Mouse (Mus musculus) gastrocnemius, postnatal 25 days (tissue): ENCODE data around the gene Nup210l. TPM values are rescaled to one million over a fixed set of nuclear protein-coding genes. Genes with fewer than 3 reads are reported as not detected.

ENCODE experiments used
- DNase-seq: peaks from one replicate; pipeline ENCODE4 v3.0.0; 2022
- total RNA-seq, 2 experiments: library from RNA; stranded (reverse); gene quantifications; 1 replicate in 1 of 2; 2 replicates in 1 of 2; pipeline ENCODE4 v1.2.3; 2021

Nup210l gene
- total RNA-seq, 2 experiments from 2014 or later, result 0.05 to 0.08 TPM

DNA sequence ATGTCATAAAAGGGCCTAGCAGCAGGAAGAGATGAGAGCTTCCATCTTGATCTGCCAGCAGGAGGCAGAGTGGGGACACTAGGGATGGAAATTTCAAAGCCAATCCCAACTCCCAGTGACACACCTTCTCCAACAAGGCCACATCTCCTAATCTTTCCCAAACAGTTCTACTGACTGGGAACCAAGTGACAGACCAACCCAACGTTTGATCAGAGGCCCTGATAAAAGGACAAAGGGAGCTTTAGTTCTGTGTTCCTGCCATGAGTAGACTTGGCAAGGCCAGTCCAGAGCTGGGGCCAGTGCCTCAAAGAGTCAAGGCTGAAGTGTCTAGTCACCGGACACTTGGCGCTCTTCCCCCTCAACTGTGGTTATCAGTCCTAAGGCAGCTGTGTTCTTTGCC, 57.6 kb downstream of the Nup210l start:
- no peak for DNase-seq

DNA sequence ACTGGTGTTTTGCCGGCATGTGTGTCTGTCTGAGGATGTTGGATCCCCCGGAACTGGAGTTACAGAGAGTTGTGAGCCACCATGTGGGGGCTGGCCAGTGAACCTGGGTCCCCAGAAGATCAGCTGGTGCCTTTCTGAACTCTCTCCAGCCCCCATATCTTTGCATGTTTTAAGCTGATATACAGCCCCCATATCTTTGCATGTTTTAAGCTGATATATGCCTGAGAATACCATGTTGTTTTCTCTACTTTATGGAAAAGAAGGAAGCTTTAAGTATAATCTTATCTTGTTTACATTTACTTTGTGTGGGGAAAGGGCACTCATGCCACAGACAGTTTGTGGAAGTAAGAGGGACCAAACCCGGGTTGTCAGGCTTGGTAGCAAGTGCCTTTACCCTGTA, 75.6 kb downstream of the Nup210l start:
- DNase-seq, result no peak

DNA sequence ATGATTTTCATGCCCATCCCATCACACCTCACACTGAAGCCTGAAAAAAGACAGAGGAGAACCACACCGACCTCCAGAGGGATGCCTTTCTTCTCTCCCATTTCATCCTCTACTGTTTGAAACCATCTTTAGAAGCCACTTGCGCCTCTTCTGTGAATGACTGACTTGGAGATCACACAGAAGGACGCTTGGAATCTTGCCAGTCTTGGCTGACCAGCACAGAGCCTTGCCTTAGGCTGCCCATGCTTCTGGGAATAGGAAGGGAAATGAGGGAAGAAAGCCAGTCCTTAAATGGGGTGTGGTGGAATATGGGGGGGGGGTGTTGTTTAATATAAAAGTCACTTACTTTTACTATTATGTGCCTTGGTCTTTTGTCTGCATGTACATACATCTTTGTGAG, 79.6 kb downstream of the Nup210l start:
- no peak for DNase-seq

DNA sequence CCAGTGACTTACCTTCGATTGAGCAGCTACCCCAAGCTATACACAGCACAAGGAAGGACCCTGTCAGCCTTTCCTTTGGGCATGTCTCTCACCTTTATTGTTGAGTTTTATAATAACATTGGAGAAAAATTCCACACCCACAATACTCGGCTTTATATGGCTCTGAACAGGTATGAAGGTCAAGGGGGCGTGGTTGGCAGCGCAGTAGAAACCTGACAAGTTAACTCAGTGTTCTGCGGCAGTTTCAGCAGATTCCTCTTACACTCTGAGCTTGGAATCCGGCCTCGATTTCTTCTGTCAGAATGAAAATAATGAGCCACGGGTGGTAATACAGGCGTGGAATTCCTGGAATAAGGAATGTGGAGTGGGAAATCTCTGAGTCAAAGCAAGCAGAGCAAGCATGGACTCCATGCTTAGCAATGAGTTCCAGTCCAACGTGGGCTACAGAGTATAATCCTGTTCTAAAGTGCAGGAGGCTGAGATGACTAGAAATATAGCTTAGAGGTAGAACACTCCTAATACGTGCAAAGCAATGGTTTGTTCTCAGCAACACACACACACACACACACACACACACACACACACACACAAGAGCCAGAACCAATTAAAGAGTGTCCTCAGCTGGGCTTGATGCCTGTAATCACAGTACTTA, 87.1 kb downstream of the Nup210l start:
- no peak for DNase-seq

DNA sequence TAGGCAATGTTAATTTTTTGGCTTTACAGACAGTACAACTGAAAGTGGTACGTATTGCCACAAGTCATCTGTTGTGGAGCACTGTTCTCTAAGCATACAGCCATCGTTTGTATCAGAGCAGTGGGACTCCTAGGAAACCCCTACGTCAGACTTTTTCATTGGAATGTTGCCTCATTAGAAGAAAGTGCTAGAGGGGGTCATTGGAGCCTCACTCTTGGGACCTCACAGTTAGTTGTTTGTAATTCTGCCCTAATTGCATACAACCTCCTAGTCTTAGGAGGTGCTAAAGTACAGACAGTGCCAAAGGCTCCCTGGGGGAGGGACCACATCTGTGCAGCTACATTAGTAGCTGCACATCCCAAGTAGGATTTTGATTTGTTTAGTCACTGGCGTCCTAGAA, 90.8 kb downstream of the Nup210l start:
- no peak for DNase-seq

DNA sequence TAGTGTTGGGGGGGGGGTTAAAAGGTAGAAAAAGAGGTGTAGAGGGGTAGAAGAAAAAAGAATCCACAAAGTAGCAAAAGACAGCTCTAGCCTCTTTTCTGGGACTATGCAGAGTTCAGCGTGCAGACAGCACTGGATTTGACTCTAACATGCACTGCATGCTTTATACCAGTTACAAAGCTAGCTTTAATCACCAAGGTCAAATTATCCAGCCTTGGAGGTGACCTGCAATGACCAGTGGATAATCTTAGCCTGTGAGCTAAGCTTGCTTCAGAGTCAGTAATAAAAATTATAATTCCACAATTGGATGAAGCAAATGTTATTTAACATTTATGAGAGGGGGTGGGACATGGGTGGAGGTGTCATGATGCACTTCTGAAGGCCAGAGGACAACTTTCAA, 91.7 kb downstream of the Nup210l start:
- no peak for DNase-seq

DNA sequence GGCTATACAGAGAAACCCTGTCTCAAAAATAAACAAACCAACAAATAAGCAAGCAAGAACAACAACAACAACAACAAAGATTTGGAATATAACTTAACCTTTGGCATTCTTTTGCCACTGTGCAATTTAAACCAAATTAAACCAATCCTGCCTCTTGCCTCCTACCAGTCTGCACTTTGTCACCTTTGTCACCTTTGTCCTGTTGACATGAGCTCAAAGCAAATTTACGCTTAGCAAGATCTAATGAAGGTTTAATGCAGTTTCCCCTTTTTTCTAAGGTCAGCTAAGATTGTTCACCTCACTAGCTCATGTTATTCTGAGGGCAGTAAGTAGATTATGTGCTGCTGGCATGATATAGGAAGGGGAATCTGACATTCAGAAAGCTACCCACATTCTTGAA, 93.6 kb downstream of the Nup210l start:
- DNase-seq, result no peak

DNA sequence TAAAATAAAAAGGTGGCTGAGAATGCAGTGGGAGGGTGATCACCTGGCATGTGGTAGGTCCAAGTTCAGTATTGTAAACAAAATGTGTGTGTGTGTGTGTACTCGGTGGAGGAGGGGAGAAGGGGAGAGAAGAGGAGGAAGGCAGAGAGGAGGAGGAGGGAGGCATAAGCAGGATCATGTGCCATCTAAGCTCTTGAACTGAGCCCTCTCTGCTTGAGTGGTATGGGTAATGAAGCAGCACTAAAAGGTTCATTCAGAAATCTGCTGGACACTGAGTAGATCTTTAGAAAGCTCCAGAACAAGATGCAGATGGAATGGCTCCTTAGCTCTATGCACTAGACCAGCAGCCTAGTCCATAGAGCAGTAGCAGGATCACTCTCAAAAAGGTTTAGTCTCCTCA, 99.0 kb downstream of the Nup210l start:
- DNase-seq, result no peak

DNA sequence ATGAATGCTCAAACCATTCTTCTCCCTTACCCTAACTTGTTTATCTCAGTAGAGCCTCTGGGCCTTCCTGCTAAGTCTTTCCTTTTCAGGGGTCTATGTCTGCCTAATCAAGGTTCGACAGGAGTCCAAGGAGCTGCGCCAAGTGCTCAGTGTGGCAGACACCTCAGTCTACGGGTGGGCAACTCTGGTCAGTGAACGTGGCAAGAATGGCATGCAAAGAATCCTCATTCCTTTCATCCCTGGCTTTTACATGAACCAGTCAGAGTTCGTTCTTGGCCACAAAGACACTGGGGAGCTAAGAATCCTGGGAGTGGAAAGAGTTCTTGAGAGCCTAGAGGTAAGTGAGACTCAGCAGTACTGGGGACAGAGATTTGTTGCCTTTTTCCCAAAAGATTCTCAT, 99.7 kb downstream of the Nup210l start:
- DNase-seq, result no peak

DNA sequence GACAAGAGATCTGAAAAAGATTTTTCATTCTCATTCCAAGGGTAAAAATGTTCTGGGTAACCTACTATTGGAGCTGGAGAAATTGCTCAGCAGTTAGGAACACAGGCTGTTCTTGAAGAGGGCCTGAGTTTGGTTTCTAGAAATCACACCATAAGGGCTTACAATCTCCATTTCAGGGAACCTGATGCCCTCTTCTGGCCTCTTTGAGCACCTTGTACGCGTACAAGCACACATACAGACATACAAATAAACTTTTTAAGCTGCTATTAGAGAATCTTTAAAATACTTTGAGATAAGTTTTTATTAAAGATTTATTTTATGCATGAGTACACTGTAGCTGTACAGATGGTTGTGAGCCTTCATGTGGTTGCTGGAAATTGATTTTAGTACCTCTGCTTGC, 100.7 kb downstream of the Nup210l start:
- DNase-seq, result no peak

DNA sequence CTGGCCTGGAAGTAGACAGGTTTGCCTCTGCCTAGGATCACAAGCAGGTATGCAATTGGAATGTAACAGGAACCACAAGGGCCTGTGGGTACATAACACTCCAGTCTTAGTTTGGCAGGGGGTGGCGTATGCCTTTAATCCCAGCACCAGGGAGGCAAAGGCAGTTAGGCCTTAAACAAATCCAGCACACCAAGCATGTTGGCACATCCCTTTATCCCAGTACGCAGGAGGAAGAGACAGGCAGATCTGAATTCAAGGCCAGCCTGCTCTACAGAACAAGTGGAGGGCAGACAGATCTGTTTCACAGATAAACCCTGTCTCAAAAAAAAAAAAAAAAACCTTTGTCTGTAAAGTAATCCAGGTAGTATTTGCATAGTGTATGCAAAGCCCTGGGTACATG, 104.7 kb downstream of the Nup210l start:
- no peak for DNase-seq

DNA sequence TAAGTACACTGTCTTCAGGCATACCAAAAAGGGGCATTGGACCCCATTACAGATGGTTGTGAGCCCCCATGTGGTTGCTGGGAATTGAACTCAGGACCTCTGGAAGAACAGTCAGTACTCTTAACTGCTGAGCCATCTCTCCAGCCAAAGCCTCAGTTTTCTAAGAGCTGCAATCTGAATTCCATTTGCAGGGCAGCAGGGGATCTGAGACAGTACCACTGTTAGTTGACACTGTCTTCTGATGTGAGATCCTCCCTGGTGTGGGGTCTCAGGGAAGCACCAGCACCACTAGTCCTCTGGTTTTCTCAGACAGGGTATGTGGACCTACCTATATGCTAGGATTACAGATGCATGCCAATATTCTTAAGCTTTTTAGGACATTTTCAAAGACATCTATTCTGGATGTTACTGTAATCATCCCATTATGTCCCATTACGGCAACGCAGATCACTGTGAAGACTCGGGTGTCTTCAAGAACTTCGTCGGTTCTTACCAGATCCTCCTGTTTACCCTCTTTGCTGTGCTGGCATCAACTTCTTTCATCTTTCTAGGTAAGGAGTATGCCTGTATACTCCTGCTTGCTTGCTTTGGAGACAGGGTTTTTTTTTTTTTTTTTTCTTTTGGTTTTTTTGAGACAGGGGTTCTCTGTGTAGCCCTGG, 106.1 kb downstream of the Nup210l start:
- DNase-seq, result no peak

DNA sequence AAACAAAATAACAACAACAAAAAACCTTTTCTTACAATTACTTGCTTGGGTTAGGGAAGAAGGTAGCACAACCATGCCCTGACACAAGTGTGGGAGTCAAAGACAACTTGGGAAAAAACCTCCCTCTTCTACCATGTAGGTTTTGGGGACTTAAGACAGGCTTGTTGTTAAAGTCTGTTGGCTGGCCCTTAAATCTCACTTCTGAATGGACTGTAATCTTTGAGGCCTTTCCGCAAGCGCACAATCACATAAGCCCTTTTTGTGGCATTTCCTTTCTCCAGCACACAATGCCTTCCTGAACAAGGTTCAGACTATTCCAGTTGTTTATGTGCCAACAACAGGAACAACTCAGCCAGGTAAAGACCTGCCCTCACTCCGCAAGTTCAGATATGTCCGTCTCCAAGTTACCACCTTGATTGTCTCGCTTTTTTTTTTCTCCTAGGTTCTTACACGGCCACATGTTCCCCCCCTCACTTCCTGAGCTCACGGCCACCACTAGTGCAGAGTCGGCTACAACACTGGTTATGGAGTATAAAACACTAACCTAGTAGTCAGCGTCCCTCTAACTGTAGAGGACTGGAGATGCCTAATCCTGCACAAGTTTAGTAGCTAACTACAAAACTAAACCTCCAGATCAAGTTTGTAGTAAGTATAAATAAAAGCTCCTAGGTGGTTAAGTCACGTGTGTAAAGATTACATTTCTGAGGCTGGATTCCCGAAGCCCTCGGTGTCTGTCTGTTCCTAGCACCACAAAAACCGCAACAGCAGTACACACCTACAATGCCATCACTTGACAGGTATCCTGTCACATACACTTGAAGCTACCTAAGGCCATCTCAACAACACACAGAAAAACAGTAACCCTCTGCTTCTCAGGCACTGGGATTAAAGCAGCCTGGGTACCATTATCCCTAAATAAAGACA, 107.8 kb downstream of the Nup210l start:
- DNase-seq, result no peak

DNA sequence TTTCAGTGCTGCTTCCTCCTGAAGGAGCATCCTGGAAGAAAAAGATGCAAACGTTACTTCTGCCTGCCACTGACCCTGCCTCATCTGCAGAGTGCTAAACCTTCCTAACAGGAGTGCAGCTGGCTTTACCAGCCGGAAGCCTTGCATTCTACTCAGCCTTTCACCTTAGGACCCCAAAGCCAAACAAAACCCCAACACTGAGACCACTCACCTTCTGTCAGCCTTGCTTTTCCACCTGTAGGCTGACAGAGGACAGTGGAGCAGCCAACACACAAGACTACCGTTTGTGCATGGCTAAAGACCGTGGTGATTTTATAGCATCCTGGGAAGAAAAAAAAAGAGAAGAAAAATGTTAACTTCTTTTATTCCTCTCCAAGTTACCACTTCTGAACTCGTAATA, 108.8 kb downstream of the Nup210l start:
- DNase-seq, result no peak

DNA sequence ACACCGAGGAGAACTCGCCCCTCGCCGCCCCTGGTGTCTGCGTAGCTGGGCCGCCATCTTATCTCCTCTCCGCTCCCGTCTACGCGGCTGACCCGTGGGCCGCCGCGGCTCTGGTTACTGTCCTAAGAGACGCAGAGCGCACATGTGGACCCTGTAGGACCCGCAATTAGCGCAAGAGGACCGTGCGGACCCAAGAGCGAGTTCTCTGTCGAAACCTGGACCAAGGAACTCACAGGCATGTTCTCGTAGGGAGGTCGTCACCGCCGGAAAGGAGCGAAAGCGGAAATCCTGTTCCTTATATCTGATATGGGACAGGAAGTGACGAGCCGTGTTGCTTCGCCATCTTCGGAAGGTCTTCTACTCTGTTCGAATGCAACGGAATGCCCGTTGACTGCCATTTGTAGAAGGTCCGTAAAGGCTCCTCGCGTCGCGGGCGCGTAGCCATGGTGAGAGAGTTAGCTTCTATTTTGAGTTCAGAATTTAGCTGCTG, 109.5 kb downstream of the Nup210l start, which contains the start of the genes Rps27 and Rab13:
Gene Rps27 (minus strand): TSS at position 275 of the 490 bp plus-strand sequence.
Gene Rab13 (plus strand): TSS at position 319 of the 490 bp plus-strand sequence.
- peak; percentile 85 for DNase-seq

DNA sequence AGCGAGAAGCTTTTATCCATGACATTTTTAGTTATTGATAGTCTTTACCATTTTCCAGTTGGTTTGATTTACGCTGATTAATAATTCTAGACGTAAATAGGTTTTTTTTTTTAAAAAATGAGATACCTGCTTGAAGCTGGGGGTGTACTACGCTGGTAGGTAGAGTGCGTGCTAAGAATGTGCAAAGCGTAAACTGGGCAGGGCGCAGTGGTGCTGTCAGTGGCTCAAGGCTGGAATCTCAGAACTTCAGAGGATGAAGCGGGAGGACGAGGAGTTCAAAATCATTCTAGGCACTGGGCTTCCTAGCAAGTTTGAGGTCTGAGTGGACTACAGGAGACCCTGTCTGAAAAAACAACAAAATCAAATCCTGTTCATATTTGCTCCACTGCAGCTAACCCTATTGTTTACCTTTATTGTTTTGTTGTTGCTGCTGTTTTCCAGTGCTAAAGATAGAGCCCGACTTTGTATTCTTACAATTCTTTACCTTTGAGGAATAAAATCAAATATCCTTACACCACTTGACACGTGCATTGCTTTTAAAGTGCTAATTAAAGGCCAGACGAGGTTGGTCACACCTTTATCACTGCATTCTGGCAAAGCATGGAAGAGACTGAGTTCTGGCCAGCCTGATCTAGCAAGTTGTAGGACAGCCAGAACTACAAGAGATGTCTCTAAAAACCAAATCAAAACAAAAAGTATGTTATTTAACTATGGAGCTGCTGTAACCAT, 110.2 kb downstream of the Nup210l start:
- DNase-seq, result no peak

DNA sequence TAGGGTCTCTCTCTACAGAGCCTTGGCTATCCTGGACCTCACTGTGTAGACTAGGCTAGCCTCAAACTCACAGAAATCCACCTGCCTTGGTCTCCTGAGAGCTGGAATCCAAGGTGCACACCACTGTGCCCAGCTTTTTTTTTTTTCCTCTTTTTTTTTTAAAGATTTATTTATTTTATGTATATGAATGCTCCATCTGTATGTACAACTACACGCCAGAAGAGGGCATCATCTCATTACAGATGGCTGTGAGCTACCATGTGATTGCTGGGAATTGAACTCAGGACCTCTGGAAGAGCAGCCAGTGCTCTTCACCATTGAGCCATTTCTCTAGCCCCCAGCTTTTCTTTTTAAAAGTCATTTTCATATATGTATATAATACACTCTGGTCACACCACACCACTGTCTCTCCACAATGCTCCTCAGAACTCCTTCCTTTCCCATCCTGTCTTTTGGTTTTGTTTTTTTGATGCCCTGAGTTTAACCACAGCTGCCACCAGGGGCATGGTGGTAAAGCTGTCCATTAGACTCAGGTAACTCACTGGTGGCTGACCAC, 112.0 kb downstream of the Nup210l start:
- no peak for DNase-seq

DNA sequence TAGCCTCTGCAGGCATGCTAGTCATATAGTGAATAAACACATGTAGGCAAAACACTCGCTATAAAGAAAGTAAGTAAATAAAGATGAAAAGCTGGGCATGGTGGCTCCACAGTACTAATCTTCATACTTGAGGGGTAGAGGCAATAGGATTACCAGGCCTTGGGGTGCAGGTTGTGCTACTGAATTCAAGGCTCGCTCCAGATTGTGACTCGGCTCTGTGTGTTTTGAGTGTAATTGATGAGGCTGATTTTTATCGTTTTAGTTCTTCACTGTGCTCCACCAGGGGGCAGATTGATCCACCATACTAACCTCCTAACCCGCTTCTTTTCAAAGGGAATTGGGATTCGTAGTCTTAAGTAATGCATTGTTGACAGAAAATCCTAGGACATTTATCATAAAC, 116.2 kb downstream of the Nup210l start:
- no peak for DNase-seq

DNA sequence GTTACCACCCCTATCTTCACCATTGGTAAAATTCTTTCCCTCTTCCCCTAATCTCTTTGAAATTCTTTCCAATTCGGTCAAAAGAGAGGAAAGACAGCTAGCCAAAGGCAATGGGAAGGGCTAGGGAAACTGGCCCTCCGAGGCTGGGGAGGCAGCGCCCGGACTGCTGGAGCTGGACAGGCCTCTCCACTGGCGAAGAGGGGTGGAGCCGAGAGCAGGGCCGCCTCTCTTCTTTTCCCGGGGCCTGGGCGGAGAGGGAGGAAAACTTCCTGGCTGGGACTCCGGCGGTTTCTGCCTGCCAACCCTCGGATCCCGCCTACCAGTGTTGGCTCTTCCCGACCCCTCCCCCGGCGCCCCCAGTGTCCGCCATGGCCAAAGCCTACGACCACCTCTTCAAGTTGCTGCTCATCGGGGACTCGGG, 116.6 kb downstream of the Nup210l start:
- DNase-seq, result peak; percentile 80

DNA sequence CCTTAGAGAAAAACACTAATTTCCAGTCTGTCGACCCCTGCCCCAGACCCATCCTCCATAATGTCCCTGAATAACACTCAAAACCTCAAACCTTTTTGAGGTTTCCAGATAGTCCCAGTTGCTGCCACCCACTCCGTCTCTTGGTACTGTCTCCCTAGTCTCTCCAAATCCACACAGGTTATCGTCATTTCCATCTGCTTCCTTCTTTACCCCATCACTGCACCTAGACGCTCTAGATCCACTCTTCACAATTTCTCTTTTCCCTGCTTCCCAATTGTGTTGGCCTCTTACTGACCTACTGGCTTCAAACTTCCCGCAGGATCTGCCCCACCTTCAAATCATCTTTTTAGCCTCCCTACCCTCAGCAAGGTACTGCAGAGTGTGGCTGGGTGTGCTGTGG, 117.2 kb downstream of the Nup210l start:
- DNase-seq, result no peak

DNA sequence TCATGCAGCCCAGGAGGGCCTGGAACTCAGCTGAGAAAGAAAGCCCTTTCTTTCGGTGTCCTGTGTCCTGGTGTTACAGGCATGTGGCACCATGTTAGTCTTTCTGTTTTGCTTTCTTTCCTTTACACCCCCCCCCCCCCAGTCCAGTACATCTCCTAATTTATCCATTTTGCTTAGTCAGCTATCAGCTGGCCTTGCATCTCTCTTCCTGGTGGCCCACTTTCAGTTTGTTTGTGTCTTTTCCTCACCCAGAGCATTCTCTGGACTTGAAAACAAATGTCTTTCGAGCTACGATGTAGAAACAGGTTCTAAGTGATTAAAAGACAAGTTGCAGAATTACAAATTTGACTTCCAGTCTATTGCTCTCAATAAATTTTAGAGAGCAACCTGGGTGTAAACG, 118.5 kb downstream of the Nup210l start:
- DNase-seq, result no peak

DNA sequence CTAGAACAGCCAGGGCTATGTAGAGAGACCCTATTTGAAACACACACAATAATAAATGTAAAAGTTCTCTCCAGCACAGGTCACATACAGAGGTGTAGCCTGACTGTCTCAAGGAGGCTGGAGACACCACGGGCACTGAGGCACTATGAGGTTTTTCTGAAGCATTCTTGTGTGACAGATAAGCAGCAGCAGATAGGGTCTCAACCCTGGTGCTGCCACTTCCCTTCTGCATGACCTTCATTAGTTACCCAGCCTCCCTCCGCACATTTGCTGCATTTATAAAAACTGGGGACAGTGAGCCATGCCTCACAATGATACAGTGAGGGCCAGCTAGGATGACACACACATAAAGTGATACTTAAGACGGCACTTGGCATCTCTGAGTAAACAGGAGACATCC, 119.0 kb downstream of the Nup210l start:
- DNase-seq, result no peak
